Comparison of ENCODE assay signal across 22 mouse cellular contexts in genomic region chr13:3798751-3799150, GRCm38 (mm10). TPM values are rescaled to one million over a fixed set of nuclear protein-coding genes. Genes with fewer than 3 reads are reported as not detected.
"Had no signal": no experiment of that assay in that cellular context is flagged by ENCODE, and none has a peak within 500 bp of the region (broad histone marks: within the 10 kb centered on the region; RNA-seq: fewer than 3 reads in every experiment).

No protein-coding gene starts in this region.

- H3K9ac ChIP-seq: liver, embryonic 13.5 days; liver, postnatal 0 days; neural tube, embryonic 15.5 days had no signal

- H3K4me3 ChIP-seq: layer of hippocampus, adult 2 months; liver, embryonic 13.5 days; myocyte; neural tube, embryonic 15.5 days had no signal

- H3K36me3 ChIP-seq: liver, embryonic 13.5 days; neural tube, embryonic 15.5 days had no signal

- H3K9me3 ChIP-seq: liver, embryonic 13.5 days; neural tube, embryonic 15.5 days had no signal

- H3K4me2 ChIP-seq: liver, embryonic 13.5 days; neural tube, embryonic 15.5 days had no signal

- H3K27me3 ChIP-seq: liver, embryonic 13.5 days; neural tube, embryonic 15.5 days had no signal

- ATAC-seq: hindbrain, postnatal 0 days; liver, postnatal 0 days had no signal

- H3K27ac ChIP-seq: hindbrain, postnatal 0 days; kidney, postnatal 0 days; layer of hippocampus, adult 2 months; liver, embryonic 13.5 days; neural tube, embryonic 15.5 days had no signal

- H3K4me1 ChIP-seq: liver, embryonic 13.5 days; neural tube, embryonic 15.5 days had no signal

- DNase-seq: kidney, adult 8-10 months; kidney, postnatal 4 days; liver; liver, embryonic 13.5 days; liver, postnatal 0 days; midbrain, embryonic 14.5 days; right cerebral cortex, adult 18-20 months; thymus, adult 2 months; thymus, postnatal 25 days had no signal

RNA-seq across cellular contexts. Expression of gene Calml3, which starts 5.4 kb away (rescaled TPM):
- total RNA-seq: hindbrain, postnatal 0 days; layer of hippocampus, adult 2 months; layer of hippocampus, postnatal 10 days; left cerebral cortex, postnatal 10 days; megakaryocyte progenitor cell, adult 5-6 weeks had no signal
- polyA plus RNA-seq: hindbrain, postnatal 0 days; intestine, embryonic 14.5 days; liver, embryonic 13.5 days; liver, postnatal 0 days; midbrain, embryonic 14.5 days; neural tube, embryonic 11.5 days; neural tube, embryonic 15.5 days had no signal

RNA-seq across cellular contexts. Expression of gene Calm4, which starts 38.8 kb away (rescaled TPM):
- total RNA-seq: hindbrain, postnatal 0 days; layer of hippocampus, adult 2 months; layer of hippocampus, postnatal 10 days; left cerebral cortex, postnatal 10 days; megakaryocyte progenitor cell, adult 5-6 weeks had no signal
- polyA plus RNA-seq: intestine, embryonic 14.5 days; kidney, postnatal 0 days; limb, embryonic 11.5 days; liver, embryonic 13.5 days; liver, postnatal 0 days; midbrain, embryonic 14.5 days; neural tube, embryonic 11.5 days; urinary bladder, adult 2 months had no signal

RNA-seq across cellular contexts. Expression of gene Calm5, which starts 55.2 kb away (rescaled TPM):
- total RNA-seq: hindbrain, postnatal 0 days; layer of hippocampus, adult 2 months; layer of hippocampus, postnatal 10 days; left cerebral cortex, postnatal 10 days; megakaryocyte progenitor cell, adult 5-6 weeks had no signal
- polyA plus RNA-seq: hindbrain, postnatal 0 days; intestine, embryonic 14.5 days; kidney, postnatal 0 days; limb, embryonic 11.5 days; liver, embryonic 13.5 days; liver, postnatal 0 days; midbrain, embryonic 14.5 days; myocyte; neural tube, embryonic 11.5 days; neural tube, embryonic 15.5 days; testis, adult 2 months; thymus, adult 2 months; urinary bladder, adult 2 months had no signal
